Mouse (Mus musculus) thymus, postnatal 25 days (tissue): Measurements from ENCODE around the gene Aadat.
"Not testable (repeated sequence)": the region's sequence is repeated elsewhere in the genome, so short reads cannot be mapped to it uniquely, and the experiment has no call there.

Source experiments
- DNase-seq: peaks from one replicate; pipeline ENCODE4 v3.0.0; 2022

Aadat gene

DNA sequence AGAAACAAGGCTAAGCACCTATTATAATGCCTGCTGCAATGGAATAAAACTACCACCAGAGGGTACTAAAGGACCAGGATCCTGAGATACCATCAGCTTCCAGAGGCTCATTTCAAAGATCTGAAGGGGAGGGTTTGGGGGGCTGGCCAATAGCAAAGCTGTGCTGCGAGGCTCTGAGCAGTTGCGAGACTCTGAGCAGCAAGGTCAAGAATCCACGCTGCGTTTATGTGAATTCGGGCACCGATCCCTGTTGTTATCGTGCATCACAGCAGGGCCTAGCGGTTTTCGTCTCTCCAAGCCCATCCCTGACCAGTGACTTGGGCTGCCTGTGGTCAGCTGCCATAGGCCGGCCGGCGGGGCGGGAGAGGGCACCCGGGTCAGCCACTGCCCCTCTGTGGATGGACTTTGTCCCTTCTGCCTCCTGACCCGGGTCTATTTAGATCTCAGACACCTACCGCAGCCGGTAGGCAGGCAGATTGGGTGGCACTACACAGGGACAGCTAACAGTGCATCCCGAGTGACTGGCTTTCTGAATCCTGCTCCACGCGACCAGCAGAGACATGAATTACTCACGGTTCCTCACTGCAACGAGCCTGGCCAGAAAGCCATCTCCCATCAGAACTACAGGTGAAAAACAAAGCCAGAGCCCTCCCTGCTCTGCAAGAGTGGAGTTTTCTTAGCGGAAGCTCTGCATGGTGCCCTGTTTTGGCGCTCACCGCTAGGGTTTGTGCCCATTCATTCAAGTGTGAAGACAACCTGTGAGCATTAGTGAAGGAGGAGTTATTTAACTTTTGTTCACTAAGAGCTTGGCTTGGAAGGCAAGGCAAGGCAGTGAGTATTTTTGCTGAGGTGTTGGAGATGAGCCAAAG, at the start of gene Aadat:
Gene Aadat, plus strand, starts transcription at position 280 of the 869 bp plus-strand sequence.
- DNase-seq = no peak

DNA sequence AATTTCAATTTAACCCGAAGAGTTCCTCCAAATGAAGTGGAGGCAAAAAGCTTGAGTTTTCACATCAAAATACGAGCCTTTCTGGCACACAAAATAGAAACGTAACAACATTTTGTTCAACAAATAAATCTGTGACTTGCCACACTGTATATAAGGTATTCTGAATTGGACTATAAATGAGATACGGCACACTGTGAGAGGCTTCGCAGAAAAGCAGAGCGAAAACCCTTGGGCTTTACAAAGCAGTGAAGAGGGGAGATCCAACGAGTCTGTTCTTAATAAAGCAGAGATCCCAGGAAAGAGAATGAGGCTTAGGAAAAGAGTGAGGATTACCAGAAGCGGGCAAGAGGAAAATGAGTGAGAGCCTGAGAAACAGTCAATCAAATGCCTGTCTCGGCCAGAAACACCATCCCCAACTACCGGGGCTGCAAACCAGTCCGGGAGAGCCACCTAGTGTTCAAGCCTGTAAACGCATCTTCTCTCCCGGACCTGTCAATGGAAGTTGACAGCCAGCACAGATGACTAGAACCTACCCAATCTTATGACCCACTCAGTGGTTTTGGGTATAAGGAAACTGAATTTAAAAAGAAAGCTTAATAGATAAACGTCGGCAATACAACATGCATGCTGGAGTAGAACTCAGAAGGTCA, 38.9 kb upstream of the Aadat start:
- peak; percentile 6 for DNase-seq

GRCm38 (mm10) chr8:60490147-60490546, 15.6 kb upstream of the Aadat start:
- DNase-seq = no peak

DNA sequence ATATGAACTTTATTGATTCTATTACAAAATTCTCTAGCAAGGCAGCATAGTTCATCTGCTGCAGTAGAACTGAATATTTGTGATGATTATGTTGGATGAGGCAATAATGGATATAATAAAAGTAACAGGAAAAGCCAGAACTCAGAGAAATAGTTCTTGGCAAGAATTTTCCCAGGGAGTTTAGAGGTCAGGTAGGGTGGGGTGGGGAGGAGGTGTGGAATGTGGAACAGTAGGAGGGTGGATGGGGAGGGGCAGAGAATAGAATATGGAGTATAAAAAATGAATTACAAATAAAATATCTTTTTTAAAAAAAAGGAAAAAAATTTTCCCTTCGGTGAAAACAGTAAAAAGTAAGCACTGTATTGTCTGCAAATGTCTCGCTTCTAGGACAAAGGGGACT, 13.9 kb upstream of the Aadat start:
- no peak for DNase-seq

- no peak for DNase-seq
Measured at GRCm38 (mm10) chr8:60492471-60492870, 13.3 kb upstream of the Aadat start.

DNA sequence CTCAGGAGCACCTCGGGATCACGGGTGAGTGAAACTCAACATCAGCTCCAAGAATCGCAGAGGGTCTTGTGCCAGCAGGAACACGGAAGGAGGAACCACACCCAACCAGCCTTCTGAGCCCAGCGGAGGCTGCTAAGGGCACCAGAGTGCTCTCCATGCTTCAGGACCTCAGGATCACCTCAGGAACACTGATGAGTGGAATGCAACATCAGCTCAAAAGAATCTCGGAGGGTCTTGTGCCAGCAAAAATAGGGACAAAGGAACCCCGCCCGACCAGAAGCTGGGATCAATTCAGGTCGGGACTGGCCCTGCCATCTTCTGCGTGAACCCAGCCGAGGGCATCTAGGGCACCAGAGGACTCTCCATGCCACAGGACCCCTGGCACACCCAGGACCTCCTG, 11.1 kb upstream of the Aadat start:
- no peak for DNase-seq

DNA sequence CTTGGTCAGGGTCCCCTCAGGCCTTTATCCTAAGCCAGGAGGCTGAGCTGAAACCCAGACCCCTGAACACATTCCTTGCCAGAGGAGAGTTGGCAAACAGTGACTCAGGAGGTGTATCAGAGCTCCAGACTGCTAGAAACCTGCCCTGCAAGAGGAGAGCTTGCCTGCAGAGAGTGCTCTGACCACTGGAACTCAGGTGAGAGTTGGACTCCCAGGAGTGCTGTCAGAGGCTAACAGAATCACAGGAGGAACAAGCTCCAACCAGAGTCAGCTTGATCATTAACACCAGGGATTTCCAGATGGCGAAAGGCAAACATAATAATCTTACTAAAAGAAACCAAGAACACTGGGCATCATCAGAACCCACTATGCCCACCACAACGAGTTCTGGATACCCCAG, 10.7 kb upstream of the Aadat start:
- DNase-seq = not testable (repeated sequence)

GRCm38 (mm10) chr8:60503098-60503497, 2.6 kb upstream of the Aadat start, which contains the start of gene Gm10283:
Gene Gm10283, minus strand, starts transcription at chr8:60503198.
- no peak for DNase-seq

DNA sequence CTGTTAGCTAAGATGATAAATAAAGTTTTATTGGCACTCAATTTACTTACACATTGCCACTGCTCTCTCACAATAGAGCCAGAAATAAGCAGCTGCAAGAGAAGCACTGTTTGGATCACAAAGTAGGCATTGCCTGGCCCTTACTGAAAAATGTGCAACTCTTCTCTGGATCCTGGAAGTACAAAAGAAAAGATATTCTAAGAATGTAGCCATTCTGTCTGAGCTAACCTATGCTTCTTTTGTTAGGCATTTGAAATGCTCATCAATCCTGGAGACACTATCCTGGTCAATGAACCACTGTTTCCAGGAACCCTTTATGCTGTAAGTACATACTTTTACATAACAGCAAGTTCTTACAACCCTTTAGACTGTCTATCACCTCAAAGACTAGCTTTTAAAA, 12.6 kb downstream of the Aadat start:
- DNase-seq = no peak

- no peak for DNase-seq
Measured at GRCm38 (mm10) chr8:60534945-60535344, 29.2 kb downstream of the Aadat start.

- no peak for DNase-seq
Measured at GRCm38 (mm10) chr8:60566783-60567182, 61.1 kb downstream of the Aadat start.

DNA sequence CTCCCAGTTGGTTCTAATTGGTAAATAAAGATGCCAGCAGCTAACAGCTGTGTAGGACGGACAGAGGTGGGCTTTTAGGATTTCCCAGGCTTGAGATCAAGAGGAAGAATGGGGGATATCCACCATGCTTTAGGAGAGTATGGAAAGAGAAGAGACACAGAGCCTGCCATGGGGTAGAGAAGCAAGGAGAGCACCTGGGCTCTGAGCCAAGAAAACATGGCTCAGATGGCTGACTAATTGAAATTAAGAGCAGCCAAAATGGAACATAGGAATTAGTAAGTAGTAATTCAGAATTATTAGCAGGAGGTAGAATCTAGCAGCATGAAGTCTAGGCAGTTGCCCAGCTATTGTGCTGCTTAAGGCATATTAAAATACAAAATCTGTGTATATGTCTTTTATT, 71.5 kb downstream of the Aadat start:
- no peak for DNase-seq

DNA sequence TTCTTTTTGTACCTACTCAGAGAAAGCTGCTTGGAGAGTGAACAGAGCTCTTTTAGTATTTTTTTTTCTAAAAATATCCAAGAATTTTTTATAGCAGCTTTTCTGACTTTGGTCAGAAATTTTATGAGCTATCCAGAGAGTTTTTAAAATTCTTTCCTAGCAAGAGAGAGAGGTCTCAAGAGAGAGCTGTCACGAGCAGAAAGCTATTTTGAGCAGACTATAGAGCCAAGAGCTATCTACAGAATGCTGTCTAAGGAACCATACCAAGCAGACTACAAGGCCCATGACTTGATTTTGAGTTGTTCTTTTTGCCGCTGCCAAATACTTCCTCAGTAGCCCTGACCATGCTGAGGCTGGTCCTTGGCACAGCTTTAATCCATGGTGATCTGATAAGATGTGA, 77.6 kb downstream of the Aadat start:
- no peak for DNase-seq

GRCm38 (mm10) chr8:60591352-60592105, 85.8 kb downstream of the Aadat start:
- not testable (repeated sequence) for DNase-seq

GRCm38 (mm10) chr8:60594761-60595160, 89.0 kb downstream of the Aadat start:
- DNase-seq = no peak
